Mouse (Mus musculus): Measurements from ENCODE around the gene Jam2.

Jam2 gene

DNA sequence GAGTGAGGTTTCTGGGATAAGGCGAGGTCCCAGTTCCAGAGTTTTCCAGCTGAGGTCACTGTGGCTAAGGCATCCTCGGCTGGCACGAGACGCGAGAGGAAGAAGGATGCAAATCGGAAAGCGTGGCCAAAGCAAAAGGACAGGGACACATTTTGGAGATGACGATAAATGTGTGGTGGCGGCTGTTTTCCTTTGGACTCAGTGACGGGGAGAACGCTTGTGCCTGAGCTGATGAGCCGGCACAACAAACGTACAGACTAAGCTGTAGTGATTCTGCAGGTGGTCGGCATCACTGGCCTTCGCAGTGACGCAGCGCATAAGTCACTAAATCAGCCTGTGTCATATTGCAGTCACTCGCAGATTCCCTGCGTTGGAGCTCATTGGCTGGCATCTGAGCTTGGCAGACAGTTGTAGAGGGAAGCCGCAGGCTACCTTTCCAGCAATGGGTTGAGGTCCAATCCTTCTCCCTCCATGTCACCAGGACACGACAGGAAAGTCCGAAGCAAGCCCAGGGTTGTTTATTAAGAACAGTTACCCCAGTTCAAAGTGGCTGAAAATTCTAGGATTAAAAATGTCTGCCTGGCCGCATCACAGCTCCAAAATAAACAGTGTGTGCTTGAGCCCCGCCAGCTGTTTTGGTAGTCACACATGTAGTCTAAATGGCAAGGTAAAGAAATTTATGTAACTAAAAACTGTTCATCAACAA is 101.2 kb downstream of the Jam2 start:
- no peak for TF ChIP-seq GATA4 (IDR thresholded peaks at IDR 0.05; ENCODE audit: insufficient replicate concordance, low read length)
